Mouse (Mus musculus): ENCODE measurements around the gene Lrrc3. TPM values are rescaled to one million over a fixed set of nuclear protein-coding genes. Genes with fewer than 3 reads are reported as not detected.

The Lrrc3 gene
- polyA plus RNA-seq, 1 experiment: 0.93 TPM

GRCm38 (mm10) chr10:77902894-77903715 is 769 bp upstream of the Lrrc3 start:
- H3K4me3 ChIP-seq (replicated peaks; ENCODE audit: extremely low read depth, low read depth, low read length): peak overlapping the region; percentile 57
- peaks cover 7% of the 10 kb centered on the region for H3K4me1 ChIP-seq (ENCODE audit: control insufficient read depth, insufficient read depth, low read length)
- 4% methylated on average over 35 of the region's 35 CpGs for WGBS
- DNase-seq: no peak
- no peak for TF ChIP-seq CTCF (IDR thresholded peaks at IDR 0.05; ENCODE audit: insufficient read depth, low read length)
- TF ChIP-seq POLR2A (IDR thresholded peaks at IDR 0.05; ENCODE audit: borderline replicate concordance, extremely low read depth, low read depth, low read length): no peak

GRCm38 (mm10) chr10:77901871-77902210 is 495 bp downstream of the Lrrc3 start:
- TF ChIP-seq CTCF (IDR thresholded peaks at IDR 0.05; ENCODE audit: insufficient read depth, low read length): no peak
- no peak for DNase-seq
- WGBS: 3% methylated on average over 14 of the region's 14 CpGs
- peak overlapping the region; percentile 57 for H3K4me3 ChIP-seq (replicated peaks; ENCODE audit: extremely low read depth, low read depth, low read length)
- peaks cover 7% of the 10 kb centered on the region for H3K4me1 ChIP-seq (ENCODE audit: control insufficient read depth, insufficient read depth, low read length)

- peaks cover 7% of the 10 kb centered on the region for H3K4me1 ChIP-seq (ENCODE audit: control insufficient read depth, insufficient read depth, low read length)
- TF ChIP-seq CTCF (IDR thresholded peaks at IDR 0.05; ENCODE audit: insufficient read depth, low read length) (no peak), POLR2A (IDR thresholded peaks at IDR 0.05; ENCODE audit: borderline replicate concordance, extremely low read depth, low read depth, low read length) (no peak)
- 87% methylated on average over 27 of the region's 27 CpGs for WGBS
- H3K4me3 ChIP-seq (replicated peaks; ENCODE audit: extremely low read depth, low read depth, low read length): no peak overlapping the region
- no peak for DNase-seq
Measured at GRCm38 (mm10) chr10:77900903-77901818, 1.2 kb downstream of the Lrrc3 start.

- no peak for TF ChIP-seq CTCF (IDR thresholded peaks at IDR 0.05; ENCODE audit: insufficient read depth, low read length)
- TF ChIP-seq POLR2A (IDR thresholded peaks at IDR 0.05; ENCODE audit: borderline replicate concordance, extremely low read depth, low read depth, low read length): no peak
- no peak for DNase-seq
- Histone ChIP-seq H3K4me3 (replicated peaks; ENCODE audit: extremely low read depth, low read depth, low read length) (no peak overlapping the region), H3K4me1 (ENCODE audit: control insufficient read depth, insufficient read depth, low read length) (peaks cover 7% of the 10 kb centered on the region)
- WGBS: 64% methylated on average over 7 of the region's 7 CpGs
Measured at GRCm38 (mm10) chr10:77900126-77900525, 2.2 kb downstream of the Lrrc3 start.

GRCm38 (mm10) chr10:77895562-77895961 is 6.8 kb downstream of the Lrrc3 start:
- no peak for DNase-seq
- Histone ChIP-seq H3K4me1 (ENCODE audit: control insufficient read depth, insufficient read depth, low read length) (no peaks in the 10 kb centered on the region), H3K4me3 (replicated peaks; ENCODE audit: extremely low read depth, low read depth, low read length) (no peak overlapping the region)
- WGBS: 71% methylated on average over 5 of the region's 5 CpGs
- TF ChIP-seq POLR2A (IDR thresholded peaks at IDR 0.05; ENCODE audit: borderline replicate concordance, extremely low read depth, low read depth, low read length) (no peak), CTCF (IDR thresholded peaks at IDR 0.05; ENCODE audit: insufficient read depth, low read length) (no peak)

GRCm38 (mm10) chr10:77890987-77891565 is 11.3 kb downstream of the Lrrc3 start:
- Histone ChIP-seq H3K4me3 (replicated peaks; ENCODE audit: extremely low read depth, low read depth, low read length) (no peak overlapping the region), H3K4me1 (ENCODE audit: control insufficient read depth, insufficient read depth, low read length) (no peaks in the 10 kb centered on the region)
- TF ChIP-seq POLR2A (IDR thresholded peaks at IDR 0.05; ENCODE audit: borderline replicate concordance, extremely low read depth, low read depth, low read length) (no peak), CTCF (IDR thresholded peaks at IDR 0.05; ENCODE audit: insufficient read depth, low read length) (no peak)
- WGBS: 72% methylated on average over 8 of the region's 8 CpGs
- no peak for DNase-seq

GRCm38 (mm10) chr10:77886007-77886747 is 16.2 kb downstream of the Lrrc3 start:
- 39% methylated on average over 12 of the region's 12 CpGs for WGBS
- no peak for DNase-seq
- TF ChIP-seq CTCF (IDR thresholded peaks at IDR 0.05; ENCODE audit: insufficient read depth, low read length) (peak; percentile 39; the same call in 1 of the 2 replicates), POLR2A (IDR thresholded peaks at IDR 0.05; ENCODE audit: borderline replicate concordance, extremely low read depth, low read depth, low read length) (no peak)
- Histone ChIP-seq H3K4me1 (ENCODE audit: control insufficient read depth, insufficient read depth, low read length) (no peaks in the 10 kb centered on the region), H3K4me3 (replicated peaks; ENCODE audit: extremely low read depth, low read depth, low read length) (no peak overlapping the region)

- Histone ChIP-seq H3K4me3 (replicated peaks; ENCODE audit: extremely low read depth, low read depth, low read length) (no peak overlapping the region), H3K4me1 (ENCODE audit: control insufficient read depth, insufficient read depth, low read length) (no peaks in the 10 kb centered on the region)
- 83% methylated on average over 5 of the region's 5 CpGs for WGBS
- no peak for TF ChIP-seq POLR2A (IDR thresholded peaks at IDR 0.05; ENCODE audit: borderline replicate concordance, extremely low read depth, low read depth, low read length)
- TF ChIP-seq CTCF (IDR thresholded peaks at IDR 0.05; ENCODE audit: insufficient read depth, low read length): 0 out of 2 replicates have a peak, but pooled peaks have one; percentile 9
- no peak for DNase-seq
Measured at GRCm38 (mm10) chr10:77882553-77882952, 19.8 kb downstream of the Lrrc3 start.

GRCm38 (mm10) chr10:77880305-77880704 is 22.0 kb downstream of the Lrrc3 start:
- H3K4me3 ChIP-seq (replicated peaks; ENCODE audit: extremely low read depth, low read depth, low read length): no peak overlapping the region
- DNase-seq: no peak
- no peaks in the 10 kb centered on the region for H3K4me1 ChIP-seq (ENCODE audit: control insufficient read depth, insufficient read depth, low read length)
- TF ChIP-seq POLR2A (IDR thresholded peaks at IDR 0.05; ENCODE audit: borderline replicate concordance, extremely low read depth, low read depth, low read length): no peak
- 0 out of 2 replicates have a peak, but pooled peaks have one; percentile 1 for TF ChIP-seq CTCF (IDR thresholded peaks at IDR 0.05; ENCODE audit: insufficient read depth, low read length)
- WGBS: 52% methylated on average over 3 of the region's 3 CpGs
